Mouse (Mus musculus): Measurements from ENCODE around the gene Sec22c. TPM values are rescaled to one million over a fixed set of nuclear protein-coding genes. Genes with fewer than 3 reads are reported as not detected.

The Sec22c gene
- polyA plus RNA-seq, 1 experiment from 2014 or later = 9.5 TPM

DNA sequence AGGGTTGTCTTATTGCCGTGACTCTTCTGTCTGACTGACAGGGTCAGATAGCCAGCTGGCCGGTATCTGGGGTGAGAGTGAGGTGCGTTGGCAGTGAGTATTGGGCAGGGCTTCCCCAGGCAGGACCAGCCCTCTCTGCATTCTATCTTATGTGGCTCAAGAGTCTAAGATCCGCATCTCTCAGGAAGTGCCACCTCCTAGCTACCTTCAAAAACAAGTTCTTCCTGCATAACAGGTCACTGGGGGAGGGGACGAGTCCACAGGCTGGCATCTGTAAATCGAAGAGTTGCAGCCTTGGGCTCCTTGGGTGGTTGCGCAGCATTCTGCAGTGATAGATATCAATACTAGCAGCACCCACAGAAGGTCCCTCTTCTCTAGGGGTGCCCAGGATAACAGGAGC, 58.3 kb downstream of the Sec22c start:
- H3K4me3 ChIP-seq (ENCODE audit: low read depth, low read length) = no peak overlapping the region
- no peak overlapping the region for H3K27ac ChIP-seq (ENCODE audit: low read depth)
- H3K36me3 ChIP-seq (ENCODE audit: control insufficient read depth, insufficient read depth, low read length) = no peaks in the 10 kb centered on the region
- H3K4me2 ChIP-seq (ENCODE audit: low read length) = no peak overlapping the region
- 63% methylated on average over 7 of the region's 7 CpGs for WGBS
- no peak overlapping the region for H3K9ac ChIP-seq (ENCODE audit: low read length)
- peaks cover 3% of the 10 kb centered on the region; the same call in 1 of the 2 replicates for H3K4me1 ChIP-seq (replicated peaks; ENCODE audit: control insufficient read depth, insufficient read depth, low read length)
- peaks cover 23% of the 10 kb centered on the region for H3K27me3 ChIP-seq (replicated peaks; ENCODE audit: control insufficient read depth, insufficient read depth, low read length)
- no peaks in the 10 kb centered on the region for H3K9me3 ChIP-seq (ENCODE audit: control insufficient read depth, low read length)
- DNase-seq (ENCODE audit: low spot score) = no peak
- no peak for ATAC-seq (replicated peaks; ENCODE audit: low FRiP score, low TSS enrichment, low read depth)

DNA sequence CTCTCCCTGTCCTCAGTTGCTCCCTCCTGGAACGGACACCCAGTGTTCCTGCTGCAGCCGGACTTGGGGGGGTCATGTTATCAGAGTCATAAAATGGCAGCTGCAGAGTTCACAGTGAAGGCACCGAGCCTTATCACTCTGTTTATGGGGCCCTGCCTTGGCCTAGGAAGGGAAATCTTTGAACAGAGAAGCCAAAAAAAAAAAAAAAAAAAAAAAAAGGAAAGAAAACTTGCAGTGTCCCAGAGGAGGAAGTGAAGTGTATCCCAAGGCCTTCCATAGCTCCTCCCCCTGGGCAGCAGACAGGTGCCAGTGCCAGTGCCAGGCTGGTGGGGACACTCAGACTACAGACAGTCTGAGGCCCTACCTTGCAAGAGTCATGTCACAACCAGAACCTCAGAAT, 60.4 kb downstream of the Sec22c start:
- H3K9ac ChIP-seq (ENCODE audit: low read length) = no peak overlapping the region
- H3K4me3 ChIP-seq (ENCODE audit: low read depth, low read length) = no peak overlapping the region
- H3K36me3 ChIP-seq (ENCODE audit: control insufficient read depth, insufficient read depth, low read length) = no peaks in the 10 kb centered on the region
- DNase-seq (ENCODE audit: low spot score) = no peak
- peaks cover 9% of the 10 kb centered on the region for H3K4me1 ChIP-seq (replicated peaks; ENCODE audit: control insufficient read depth, insufficient read depth, low read length)
- H3K27ac ChIP-seq (ENCODE audit: low read depth) = no peak overlapping the region
- H3K4me2 ChIP-seq (ENCODE audit: low read length) = no peak overlapping the region
- H3K9me3 ChIP-seq (ENCODE audit: control insufficient read depth, low read length) = no peaks in the 10 kb centered on the region
- H3K27me3 ChIP-seq (replicated peaks; ENCODE audit: control insufficient read depth, insufficient read depth, low read length) = peaks cover 43% of the 10 kb centered on the region
- peak; percentile 18; the same call in 1 of the 2 replicates for ATAC-seq (replicated peaks; ENCODE audit: low FRiP score, low TSS enrichment, low read depth)
- 40% methylated on average over 3 of the region's 3 CpGs for WGBS

GRCm38 (mm10) chr9:121642401-121643181, 62.7 kb downstream of the Sec22c start, which contains the start of gene Vipr1:
Vipr1 (plus strand) TSS chr9:121642716.
- peak within 1 kb of the TSS; percentile 39 for H3K9ac ChIP-seq (ENCODE audit: low read length)
- peak within 1 kb of the TSS; percentile 37 for H3K4me3 ChIP-seq (ENCODE audit: low read depth, low read length)
- peaks cover 54% of the 10 kb centered on the region for H3K27me3 ChIP-seq (replicated peaks; ENCODE audit: control insufficient read depth, insufficient read depth, low read length)
- H3K4me2 ChIP-seq (ENCODE audit: low read length) = peak within 1 kb of the TSS; percentile 66
- peaks cover 9% of the 10 kb centered on the region for H3K4me1 ChIP-seq (replicated peaks; ENCODE audit: control insufficient read depth, insufficient read depth, low read length)
- ATAC-seq (replicated peaks; ENCODE audit: low FRiP score, low TSS enrichment, low read depth) = peak; percentile 88
- under 1% methylated on average over 70 of the region's 79 CpGs for WGBS
- peak; percentile 90 for DNase-seq (ENCODE audit: low spot score)
- H3K27ac ChIP-seq (ENCODE audit: low read depth) = no peak within 1 kb of the TSS
- H3K36me3 ChIP-seq (ENCODE audit: control insufficient read depth, insufficient read depth, low read length) = no peaks in the 10 kb centered on the region
- H3K9me3 ChIP-seq (ENCODE audit: control insufficient read depth, low read length) = no peaks in the 10 kb centered on the region

- WGBS = 1% methylated on average over 26 of the region's 26 CpGs
- Histone ChIP-seq H3K4me3 (ENCODE audit: low read depth, low read length) (peak within 1 kb of the TSS; percentile 37), H3K27ac (ENCODE audit: low read depth) (no peak within 1 kb of the TSS), H3K27me3 (replicated peaks; ENCODE audit: control insufficient read depth, insufficient read depth, low read length) (peaks cover 54% of the 10 kb centered on the region), H3K4me2 (ENCODE audit: low read length) (peak within 1 kb of the TSS; percentile 66), H3K9ac (ENCODE audit: low read length) (peak within 1 kb of the TSS; percentile 39), H3K36me3 (ENCODE audit: control insufficient read depth, insufficient read depth, low read length) (no peaks in the 10 kb centered on the region), H3K9me3 (ENCODE audit: control insufficient read depth, low read length) (no peaks in the 10 kb centered on the region), H3K4me1 (replicated peaks; ENCODE audit: control insufficient read depth, insufficient read depth, low read length) (peaks cover 9% of the 10 kb centered on the region)
- ATAC-seq (replicated peaks; ENCODE audit: low FRiP score, low TSS enrichment, low read depth) (peak; percentile 80), DNase-seq (ENCODE audit: low spot score) (peak; percentile 91)
Observed at GRCm38 (mm10) chr9:121642001-121642400, 63.3 kb downstream of the Sec22c start, which contains the start of gene Lyzl4. Lyzl4 (minus strand) TSS chr9:121642096.

GRCm38 (mm10) chr9:121641235-121641915, 63.9 kb downstream of the Sec22c start:
- Histone ChIP-seq H3K9me3 (ENCODE audit: control insufficient read depth, low read length) (no peaks in the 10 kb centered on the region), H3K27ac (ENCODE audit: low read depth) (no peak overlapping the region), H3K4me2 (ENCODE audit: low read length) (peak overlapping the region; percentile 66), H3K9ac (ENCODE audit: low read length) (0 out of 2 replicates have a peak overlapping the region, but pooled peaks have one; percentile 7), H3K4me3 (ENCODE audit: low read depth, low read length) (peak overlapping the region; percentile 37), H3K4me1 (replicated peaks; ENCODE audit: control insufficient read depth, insufficient read depth, low read length) (peaks cover 9% of the 10 kb centered on the region), H3K27me3 (replicated peaks; ENCODE audit: control insufficient read depth, insufficient read depth, low read length) (peaks cover 54% of the 10 kb centered on the region), H3K36me3 (ENCODE audit: control insufficient read depth, insufficient read depth, low read length) (no peaks in the 10 kb centered on the region)
- DNase-seq (ENCODE audit: low spot score) = peak; percentile 62
- WGBS = 13% methylated on average over 26 of the region's 27 CpGs
- no peak; the same call in 1 of the 2 replicates for ATAC-seq (replicated peaks; ENCODE audit: low FRiP score, low TSS enrichment, low read depth)

DNA sequence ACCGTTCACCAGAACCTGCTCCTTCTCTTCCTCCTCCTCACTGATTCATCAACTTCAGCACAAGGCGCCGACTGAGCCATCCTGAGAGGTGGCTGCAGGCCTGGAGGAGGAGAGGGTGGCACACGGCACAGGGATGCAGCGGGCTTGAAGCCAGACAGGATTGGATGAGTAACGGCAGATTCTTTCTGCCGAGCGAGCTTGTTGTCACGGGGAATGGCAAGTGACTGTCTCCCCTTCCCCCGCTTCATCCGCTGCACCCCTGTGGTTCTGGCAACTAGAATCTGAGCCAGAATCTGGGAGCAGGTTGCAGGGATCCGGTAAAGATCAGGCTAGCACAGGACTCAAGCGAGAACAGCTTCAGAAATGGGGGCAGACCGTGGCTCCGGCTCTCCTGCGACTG, 65.5 kb downstream of the Sec22c start:
- ATAC-seq (replicated peaks; ENCODE audit: low FRiP score, low TSS enrichment, low read depth) = no peak
- 54% methylated on average over 16 of the region's 16 CpGs for whole genome bisulfite sequencing

GRCm38 (mm10) chr9:121635835-121636576, 69.3 kb downstream of the Sec22c start:
- H3K9ac ChIP-seq (ENCODE audit: low read length) = no peak overlapping the region
- WGBS = 47% methylated on average over 7 of the region's 7 CpGs
- no peak overlapping the region for H3K4me2 ChIP-seq (ENCODE audit: low read length)
- ATAC-seq (replicated peaks; ENCODE audit: low FRiP score, low TSS enrichment, low read depth) = no peak
- H3K4me1 ChIP-seq (replicated peaks; ENCODE audit: control insufficient read depth, insufficient read depth, low read length) = no peaks in the 10 kb centered on the region
- no peak overlapping the region for H3K27ac ChIP-seq (ENCODE audit: low read depth)
- no peak overlapping the region for H3K4me3 ChIP-seq (ENCODE audit: low read depth, low read length)
- DNase-seq (ENCODE audit: low spot score) = no peak
- no peaks in the 10 kb centered on the region for H3K9me3 ChIP-seq (ENCODE audit: control insufficient read depth, low read length)
- peaks cover 21% of the 10 kb centered on the region for H3K27me3 ChIP-seq (replicated peaks; ENCODE audit: control insufficient read depth, insufficient read depth, low read length)
- H3K36me3 ChIP-seq (ENCODE audit: control insufficient read depth, insufficient read depth, low read length) = no peaks in the 10 kb centered on the region

More for the DNA sequence above, 65.5 kb downstream of the Sec22c start:
- Histone ChIP-seq H3K4me1 (replicated peaks; ENCODE audit: control insufficient read depth, insufficient read depth, low read length) (peaks cover 9% of the 10 kb centered on the region), H3K27ac (ENCODE audit: low read depth) (no peak overlapping the region), H3K27me3 (replicated peaks; ENCODE audit: control insufficient read depth, insufficient read depth, low read length) (peaks cover 54% of the 10 kb centered on the region), H3K4me2 (ENCODE audit: low read length) (no peak overlapping the region), H3K9me3 (ENCODE audit: control insufficient read depth, low read length) (no peaks in the 10 kb centered on the region), H3K36me3 (ENCODE audit: control insufficient read depth, insufficient read depth, low read length) (no peaks in the 10 kb centered on the region), H3K4me3 (ENCODE audit: low read depth, low read length) (no peak overlapping the region), H3K9ac (ENCODE audit: low read length) (no peak overlapping the region)
- DNase-seq (ENCODE audit: low spot score) = no peak

GRCm38 (mm10) chr9:121633306-121633705, 72.0 kb downstream of the Sec22c start:
- no peak overlapping the region for H3K4me3 ChIP-seq (ENCODE audit: low read depth, low read length)
- no peak overlapping the region for H3K4me2 ChIP-seq (ENCODE audit: low read length)
- H3K9ac ChIP-seq (ENCODE audit: low read length) = no peak overlapping the region
- H3K9me3 ChIP-seq (ENCODE audit: control insufficient read depth, low read length) = no peaks in the 10 kb centered on the region
- no peaks in the 10 kb centered on the region for H3K4me1 ChIP-seq (replicated peaks; ENCODE audit: control insufficient read depth, insufficient read depth, low read length)
- DNase-seq (ENCODE audit: low spot score) (no peak), ATAC-seq (replicated peaks; ENCODE audit: low FRiP score, low TSS enrichment, low read depth) (no peak)
- H3K36me3 ChIP-seq (ENCODE audit: control insufficient read depth, insufficient read depth, low read length) = no peaks in the 10 kb centered on the region
- no peaks in the 10 kb centered on the region for H3K27me3 ChIP-seq (replicated peaks; ENCODE audit: control insufficient read depth, insufficient read depth, low read length)
- 64% methylated on average over 6 of the region's 6 CpGs for WGBS
- H3K27ac ChIP-seq (ENCODE audit: low read depth) = no peak overlapping the region
